Mouse (Mus musculus): Measurements from ENCODE around the gene Crybb2.

Gene Crybb2

GRCm38 (mm10) chr5:113091162-113091561 lies 21.2 kb upstream of the Crybb2 start:
- peak in 1 of 2 experiments; percentile 63 for DNase-seq (ENCODE audit: inconsistent age in 2 of 2, low spot score in 1 of 2)

- DNase-seq (ENCODE audit: inconsistent age in 2 of 2, low spot score in 1 of 2): no peak
Observed at GRCm38 (mm10) chr5:113090750-113091149, 20.8 kb upstream of the Crybb2 start.

DNA sequence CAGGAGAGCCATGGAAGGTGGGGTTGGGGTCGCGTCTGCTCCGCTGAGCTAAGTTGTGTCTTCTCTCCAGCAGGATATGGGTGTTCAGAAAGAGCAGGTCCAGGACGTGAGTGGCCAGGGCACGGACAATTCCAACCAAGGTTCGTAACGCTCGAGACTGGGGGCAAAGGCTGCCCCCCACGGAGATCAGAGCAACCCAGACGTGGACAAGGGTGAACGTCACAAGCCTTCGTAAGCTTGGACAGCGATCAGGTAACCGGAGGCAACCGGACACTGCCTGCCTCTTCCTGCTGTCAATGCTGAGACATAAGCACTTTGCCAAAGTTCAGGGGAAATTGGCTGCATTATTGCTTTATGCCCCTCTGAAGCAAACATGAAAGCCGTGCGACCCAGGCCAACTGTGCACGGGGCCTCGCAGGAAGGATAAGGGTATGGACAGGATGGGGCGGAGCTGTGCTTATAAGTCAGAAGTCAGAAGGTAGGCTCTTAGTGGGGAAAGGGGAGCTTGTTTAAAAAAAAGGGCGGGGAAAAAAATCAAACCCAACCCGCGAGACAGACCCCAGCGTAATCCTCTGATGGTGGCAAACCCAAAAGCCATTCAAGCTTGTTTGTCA lies 20.3 kb upstream of the Crybb2 start:
- no peak for DNase-seq (ENCODE audit: inconsistent age in 2 of 2, low spot score in 1 of 2)

GRCm38 (mm10) chr5:113087465-113087864 lies 17.5 kb upstream of the Crybb2 start:
- no peak for DNase-seq (ENCODE audit: inconsistent age in 2 of 2, low spot score in 1 of 2)

DNA sequence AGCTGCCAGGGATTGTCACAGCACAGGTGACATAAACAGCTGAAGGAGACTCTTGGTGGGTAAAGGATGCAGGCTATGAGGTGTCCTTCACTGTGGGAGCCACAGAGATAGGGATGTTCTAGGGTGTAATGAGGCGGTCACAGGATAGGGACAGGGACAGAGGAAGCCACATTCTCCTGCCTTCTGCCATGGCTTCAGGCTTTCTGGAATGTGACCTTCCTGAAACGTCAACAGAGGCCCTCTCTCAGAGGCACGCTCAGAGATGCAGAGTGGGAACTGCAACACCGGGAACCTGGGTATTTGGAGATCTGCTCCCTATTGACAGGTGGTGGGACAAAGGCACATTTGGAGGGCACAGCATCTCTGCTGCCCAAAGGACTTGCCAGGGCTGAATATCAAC lies 17.1 kb upstream of the Crybb2 start:
- DNase-seq (ENCODE audit: inconsistent age in 2 of 2, low spot score in 1 of 2): no peak

DNA sequence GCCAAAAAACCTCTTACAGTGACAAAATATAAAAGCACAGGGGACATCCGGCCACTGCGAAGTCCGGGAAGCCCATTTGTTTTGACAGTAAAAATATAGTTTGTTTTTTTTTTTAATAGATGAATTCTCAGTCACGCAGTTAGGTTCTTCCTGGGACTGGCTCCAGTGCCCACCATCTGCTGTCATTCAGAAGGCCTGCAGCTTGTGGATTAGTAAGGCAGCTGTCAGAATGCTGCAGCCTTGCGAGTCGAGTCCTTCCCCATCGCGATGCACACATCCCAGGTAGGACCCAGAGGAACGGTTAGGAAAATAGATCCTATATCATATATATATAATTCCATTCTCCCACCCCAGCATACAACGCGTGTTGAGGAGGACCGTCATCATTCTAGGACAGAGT lies 16.5 kb upstream of the Crybb2 start:
- no peak for DNase-seq (ENCODE audit: inconsistent age in 2 of 2, low spot score in 1 of 2)

DNA sequence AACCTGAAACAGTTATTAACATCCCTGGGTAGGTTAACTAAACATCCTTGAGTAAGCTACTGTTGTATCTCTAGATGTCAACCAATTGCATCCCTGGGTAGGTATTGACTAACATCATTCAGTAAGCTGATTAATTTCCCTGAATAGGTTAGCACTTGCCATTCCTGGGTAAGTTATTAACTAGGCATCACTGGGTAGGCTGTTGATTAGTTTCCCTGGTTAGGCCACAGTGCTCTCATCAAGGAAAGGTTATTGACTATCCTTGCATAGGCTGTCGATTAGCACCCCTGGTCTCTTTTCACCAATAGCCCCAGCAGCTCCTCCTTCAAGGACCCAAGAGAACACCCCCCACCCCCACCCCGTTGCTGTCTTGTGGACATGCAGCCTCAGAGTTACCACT lies 16.0 kb upstream of the Crybb2 start:
- no peak for DNase-seq (ENCODE audit: inconsistent age in 2 of 2, low spot score in 1 of 2)

- DNase-seq (ENCODE audit: inconsistent age in 2 of 2, low spot score in 1 of 2): no peak
Observed at GRCm38 (mm10) chr5:113084309-113084708, 14.4 kb upstream of the Crybb2 start.

DNA sequence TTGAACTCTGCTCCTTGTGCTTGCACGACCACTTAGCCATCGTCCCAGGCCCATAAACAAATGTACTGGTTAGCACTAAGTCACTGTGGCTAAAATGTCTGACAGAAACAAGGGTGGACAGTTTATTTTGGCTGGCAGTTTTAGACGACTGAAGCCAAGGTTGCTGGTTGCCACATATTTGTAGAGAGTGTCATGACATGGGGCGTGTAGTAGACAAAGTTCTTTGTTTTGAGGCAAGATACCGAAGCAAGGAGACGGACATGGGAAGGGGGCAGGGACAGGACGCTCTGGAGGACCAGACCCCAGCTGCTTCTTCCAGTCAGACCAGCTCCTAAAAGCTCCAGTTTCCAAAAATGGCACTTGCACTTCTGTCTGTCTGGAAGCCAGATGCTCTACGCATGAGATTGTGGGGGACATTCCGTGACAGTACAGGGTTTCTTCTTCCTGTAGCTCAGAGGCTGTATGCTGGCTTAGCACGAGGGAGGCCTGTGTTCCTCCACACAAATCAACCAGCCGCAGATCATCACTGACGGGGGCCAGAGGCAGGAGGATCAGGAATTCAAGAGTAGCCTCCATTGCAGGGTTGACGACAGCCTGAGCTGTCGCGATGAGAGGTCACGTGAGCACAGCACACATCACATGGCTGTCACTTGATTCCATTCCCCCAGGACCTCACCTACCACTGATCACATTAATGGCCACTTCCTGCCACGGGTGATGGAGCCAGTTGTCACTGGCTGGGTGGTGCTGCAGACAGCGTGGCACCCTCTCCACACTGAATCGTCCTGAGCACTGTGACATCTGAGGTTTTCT lies 12.6 kb upstream of the Crybb2 start:
- DNase-seq (ENCODE audit: inconsistent age in 2 of 2, low spot score in 1 of 2): no peak

GRCm38 (mm10) chr5:113081439-113081838 lies 11.5 kb upstream of the Crybb2 start, which contains the start of gene Crybb3:
TSS of gene Crybb3 (minus strand) at chr5:113081584.
- peak; percentile 24 to 37 for DNase-seq (ENCODE audit: inconsistent age in 2 of 2, low spot score in 1 of 2)

DNA sequence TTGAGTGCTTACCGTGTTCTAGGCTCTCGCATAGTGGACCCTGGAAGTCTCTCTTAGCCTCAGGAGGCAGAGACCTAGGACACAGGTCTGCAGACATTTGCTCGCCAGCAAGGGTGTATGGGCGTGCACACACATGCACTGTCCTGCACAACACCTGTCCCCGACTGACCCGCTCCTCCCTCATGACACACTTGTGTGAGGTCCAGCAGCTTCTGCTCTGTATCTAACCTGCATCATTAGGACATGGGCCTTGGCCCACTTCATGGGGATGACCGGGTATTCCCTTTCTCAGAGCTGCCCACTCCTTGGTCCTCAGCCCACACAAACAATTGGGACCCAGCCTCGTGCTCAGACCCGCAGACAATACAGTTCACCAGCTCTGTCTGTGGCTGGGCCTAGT lies 11.1 kb upstream of the Crybb2 start:
- no peak for DNase-seq (ENCODE audit: inconsistent age in 2 of 2, low spot score in 1 of 2)

DNA sequence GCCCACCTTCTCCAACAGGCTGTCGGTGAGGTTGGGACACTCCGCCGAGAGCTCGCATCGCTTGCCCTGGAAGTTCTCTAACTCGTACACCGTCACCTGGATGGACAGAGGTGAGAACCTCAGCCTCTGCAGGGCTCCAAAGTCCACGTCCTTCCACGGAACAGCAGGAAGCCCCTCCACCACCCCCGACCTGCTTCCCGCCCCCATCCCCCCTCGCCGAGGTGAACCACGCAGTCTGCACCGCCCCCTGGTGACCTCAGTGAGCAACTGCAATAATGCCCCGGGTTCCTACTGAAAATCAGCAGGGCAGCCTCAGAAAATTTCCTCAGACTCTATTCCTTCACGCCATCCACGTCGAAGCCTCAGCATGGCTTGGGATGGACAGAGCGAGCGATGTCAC lies 9.9 kb upstream of the Crybb2 start:
- peak in 1 of 2 experiments; percentile 53 for DNase-seq (ENCODE audit: inconsistent age in 2 of 2, low spot score in 1 of 2)

DNA sequence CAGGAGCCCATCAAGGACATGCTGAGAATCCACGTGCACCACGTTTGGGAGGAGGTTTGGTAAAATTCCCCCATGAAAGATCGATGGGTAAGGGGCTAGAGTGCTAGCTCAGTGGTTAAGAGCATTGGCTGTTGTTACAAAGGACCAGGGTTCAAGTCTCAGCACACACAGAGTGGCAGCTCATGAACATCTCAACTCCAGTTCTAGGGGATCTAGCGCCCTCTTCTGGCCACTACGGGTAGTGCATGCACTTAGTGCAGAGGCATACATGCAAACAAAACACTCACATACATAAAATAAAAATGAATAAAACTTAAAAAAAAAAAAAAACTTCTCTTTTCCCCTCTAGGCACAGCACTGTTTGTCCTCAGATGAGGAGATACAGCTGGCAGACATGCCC lies 8.8 kb upstream of the Crybb2 start:
- no peak for DNase-seq (ENCODE audit: inconsistent age in 2 of 2, low spot score in 1 of 2)

GRCm38 (mm10) chr5:113054308-113054707 lies 15.6 kb downstream of the Crybb2 start:
- DNase-seq (ENCODE audit: inconsistent age in 2 of 2, low spot score in 1 of 2): peak; percentile 73 to 93

DNA sequence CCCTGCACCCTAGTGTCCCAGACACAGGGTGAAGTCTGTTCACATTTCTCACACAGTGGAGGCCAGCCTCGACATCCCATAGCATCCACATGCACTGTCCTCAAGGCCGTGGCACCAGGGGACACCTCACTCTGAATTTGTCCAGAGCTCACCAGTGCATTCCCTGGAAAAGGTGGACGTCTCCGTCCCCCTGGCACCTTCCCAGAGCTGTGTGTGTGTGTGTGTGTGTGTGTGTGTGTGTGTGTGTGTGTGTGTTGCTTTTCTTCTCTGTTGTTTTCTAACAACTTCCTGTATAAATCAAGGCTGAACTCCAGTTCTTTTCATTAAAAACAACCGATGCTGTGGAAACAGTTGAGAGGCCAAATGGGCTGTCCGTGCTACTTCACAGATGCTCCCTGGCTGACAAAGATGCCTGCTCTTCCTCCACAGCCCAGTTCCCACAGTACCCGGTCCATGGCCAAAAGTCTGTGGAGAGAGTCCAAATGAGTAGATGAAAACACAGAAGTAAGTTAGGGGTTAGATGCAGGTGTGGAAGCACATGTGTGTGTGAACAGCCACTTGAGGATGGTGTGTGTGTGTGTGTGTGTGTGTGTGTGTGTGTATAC lies 19.2 kb downstream of the Crybb2 start:
- no peak for DNase-seq (ENCODE audit: inconsistent age in 2 of 2, low spot score in 1 of 2)

GRCm38 (mm10) chr5:113049876-113050275 lies 20.0 kb downstream of the Crybb2 start:
- DNase-seq (ENCODE audit: inconsistent age in 2 of 2, low spot score in 1 of 2): no peak

- no peak for DNase-seq (ENCODE audit: inconsistent age in 2 of 2, low spot score in 1 of 2)
Observed at GRCm38 (mm10) chr5:113045511-113046273, 24.2 kb downstream of the Crybb2 start.

DNA sequence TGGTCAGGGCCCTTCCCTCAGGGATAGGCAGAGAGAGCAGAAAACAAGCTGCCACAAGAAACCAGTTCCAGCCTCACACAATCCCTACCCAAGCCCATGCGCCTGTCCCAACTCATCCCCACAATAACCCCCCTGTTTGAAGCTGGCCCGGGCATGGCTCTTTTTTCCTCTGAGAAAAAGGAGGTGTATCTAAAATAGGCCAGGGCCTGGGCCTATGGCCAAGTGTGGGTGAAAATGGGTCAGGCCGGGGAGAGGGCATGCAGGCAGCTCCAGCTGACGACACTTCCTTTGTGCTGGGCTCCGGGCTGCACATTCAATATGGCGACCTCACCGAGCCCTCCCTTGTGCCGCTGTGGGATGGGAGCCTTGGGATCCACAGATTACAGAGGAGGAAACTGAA lies 26.4 kb downstream of the Crybb2 start:
- peak; percentile 16 to 82 for DNase-seq (ENCODE audit: inconsistent age in 2 of 2, low spot score in 1 of 2)

- DNase-seq (ENCODE audit: inconsistent age in 2 of 2, low spot score in 1 of 2): peak; percentile 24 to 87
Observed at GRCm38 (mm10) chr5:113041567-113042071, 28.3 kb downstream of the Crybb2 start.

DNA sequence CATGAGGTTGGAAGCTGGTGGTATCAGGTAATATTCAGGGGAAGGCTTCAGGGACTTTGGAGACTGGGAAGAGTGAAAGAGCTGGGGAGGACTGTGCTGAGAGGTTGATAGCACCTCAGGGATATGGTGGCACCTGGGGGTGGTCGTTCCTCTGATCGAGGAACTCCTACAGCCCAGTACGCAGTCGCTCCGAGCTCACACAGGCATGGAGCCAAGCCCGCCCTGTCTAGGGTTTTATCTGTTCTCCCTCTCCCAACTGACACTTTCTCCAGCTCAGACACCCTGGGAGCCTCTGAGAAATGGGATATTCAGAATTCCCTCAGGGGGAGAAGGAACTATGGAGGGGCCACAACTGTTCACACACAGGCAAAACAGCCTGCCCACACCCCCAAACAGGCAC lies 29.1 kb downstream of the Crybb2 start:
- DNase-seq (ENCODE audit: inconsistent age in 2 of 2, low spot score in 1 of 2): peak in 1 of 2 experiments; percentile 38

- DNase-seq (ENCODE audit: inconsistent age in 2 of 2, low spot score in 1 of 2): no peak
Observed at GRCm38 (mm10) chr5:113038601-113039000, 31.3 kb downstream of the Crybb2 start.

Measured in adrenal gland, adult (tissue).